Mouse (Mus musculus) embryonic facial prominence, embryonic 14.5 days (tissue): ENCODE data around the gene Sec16a. TPM values are rescaled to one million over a fixed set of nuclear protein-coding genes. Genes with fewer than 3 reads are reported as not detected.

Source experiments
- ATAC-seq: fragments of 200-750 bp; cut with Nextera tagmentation; 2 replicates; pipeline ENCODE4 v1.8.0; 2017; ENCODE audit warnings: low read depth, moderate number of reproducible peaks, moderate TSS enrichment
- DNase-seq: peaks from one replicate; pipeline ENCODE4 v3.0.0-alpha.2; 2015; ENCODE audit warnings: low spot score
- H3K27ac ChIP-seq: fragments of 300-500 bp; sonication (generic); replicated peaks from 2 replicates; pipeline ENCODE4 v1.5.1; 2014; ENCODE audit warnings: low read depth, mild to moderate bottlenecking, low read length, moderate library complexity
- H3K27me3 ChIP-seq: fragments of 300-500 bp; sonication (generic); replicated peaks from 2 replicates; pipeline ENCODE4 v1.6.1; 2014; ENCODE audit warnings: low read length; ENCODE audit not compliant: control insufficient read depth, insufficient read depth
- H3K36me3 ChIP-seq: fragments of 300-500 bp; sonication (generic); 2 replicates; pipeline ENCODE4 v1.6.1; 2014; ENCODE audit warnings: low read length, mixed read lengths; ENCODE audit not compliant: control insufficient read depth, insufficient read depth
- H3K4me1 ChIP-seq: fragments of 300-500 bp; sonication (generic); 2 replicates; pipeline ENCODE4 v1.6.1; 2014; ENCODE audit warnings: antibody characterized with exemption, low read length; ENCODE audit not compliant: control insufficient read depth, insufficient read depth
- H3K4me2 ChIP-seq: fragments of 300-500 bp; sonication (generic); 2 replicates; pipeline ENCODE4 v1.6.1; 2014; ENCODE audit warnings: low read depth, mild to moderate bottlenecking, low read length, moderate library complexity, mixed read lengths
- H3K4me3 ChIP-seq: fragments of 300-500 bp; sonication (generic); 2 replicates; pipeline ENCODE4 v1.5.1; 2014; ENCODE audit warnings: low read depth, mild to moderate bottlenecking, low read length
- H3K9ac ChIP-seq: fragments of 300-500 bp; sonication (generic); 2 replicates; pipeline ENCODE4 v1.6.1; 2014; ENCODE audit warnings: low read depth, mild to moderate bottlenecking, low read length, moderate library complexity, mixed read lengths
- H3K9me3 ChIP-seq: fragments of 300-500 bp; sonication (generic); 2 replicates; pipeline ENCODE4 v1.6.1; 2016; ENCODE audit warnings: low read length; ENCODE audit not compliant: control insufficient read depth
- WGBS: fragments of 180-500 bp; shearing (Covaris S2); extraction: QIAGEN DNeasy Blood & Tissue Kit; methylation state at CpG from one replicate; pipeline ENCODE4 v1.1.7; 2014; 5-methylcytosine and 5-hydroxymethylcytosine counted together
- polyA plus RNA-seq: library from polyadenylated mRNA; unstranded; fragments of >200 nt; fragmentation: Nextera tagmentation; extraction: Ambion mirVana; gene quantifications from 2 replicates; pipeline ENCODE4 v1.2.1, GENCODE M21; 2014

Sec16a gene
- 38.6 and 42.0 TPM in 2 replicates for polyA plus RNA-seq

DNA sequence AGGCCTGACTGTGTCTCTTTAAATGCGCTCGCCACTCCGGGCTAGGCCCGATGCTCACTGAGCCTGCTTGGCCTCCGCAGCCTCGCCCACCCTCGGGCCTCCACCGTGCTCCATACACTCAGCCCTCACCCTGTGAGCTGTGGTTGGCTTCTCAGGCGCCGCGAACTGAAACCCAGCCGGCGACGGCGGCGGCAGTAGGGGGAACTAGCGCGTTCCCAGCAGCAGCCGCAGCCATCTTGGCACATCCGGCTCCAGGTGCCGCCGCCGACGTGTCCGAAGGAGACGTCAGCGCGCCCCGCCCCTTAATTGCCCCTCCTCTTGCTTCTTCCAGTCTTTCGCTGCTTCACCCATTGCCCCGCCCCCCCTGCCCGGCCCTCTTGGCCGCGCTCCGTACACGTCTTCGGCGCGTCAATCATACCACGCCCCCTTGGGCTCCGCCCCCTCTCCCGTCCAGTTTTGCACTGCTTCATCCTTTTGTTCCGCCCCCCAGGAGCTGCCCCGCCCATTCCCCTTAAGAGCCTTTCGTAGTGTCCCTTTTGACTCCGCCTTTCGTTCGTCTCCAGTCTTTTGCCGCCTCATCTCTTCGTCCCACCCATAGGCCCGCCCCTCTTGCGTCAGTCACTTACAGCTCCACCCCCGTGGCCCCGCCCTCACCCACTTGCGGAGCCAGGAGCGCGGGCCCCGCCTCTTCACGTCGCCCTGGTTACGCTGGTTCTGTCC, at the start of gene Sec16a:
Gene Sec16a (minus strand): TSS at position 271 of the 720 bp plus-strand sequence.
- under 1% methylated on average over 51 of the region's 61 CpGs for WGBS
- Histone ChIP-seq H3K27me3 (no peaks in the 10 kb centered on the region), H3K36me3 (peaks cover 20% of the 10 kb centered on the region), H3K4me3 (peak within 1 kb of the TSS; percentile 89), H3K9ac (peak within 1 kb of the TSS; percentile 89), H3K4me1 (peaks cover 16% of the 10 kb centered on the region), H3K9me3 (no peaks in the 10 kb centered on the region), H3K4me2 (peak within 1 kb of the TSS; percentile 77), H3K27ac (peak within 1 kb of the TSS; percentile 90)
- peak; percentile 93 for ATAC-seq
- DNase-seq = peak; percentile 100

DNA sequence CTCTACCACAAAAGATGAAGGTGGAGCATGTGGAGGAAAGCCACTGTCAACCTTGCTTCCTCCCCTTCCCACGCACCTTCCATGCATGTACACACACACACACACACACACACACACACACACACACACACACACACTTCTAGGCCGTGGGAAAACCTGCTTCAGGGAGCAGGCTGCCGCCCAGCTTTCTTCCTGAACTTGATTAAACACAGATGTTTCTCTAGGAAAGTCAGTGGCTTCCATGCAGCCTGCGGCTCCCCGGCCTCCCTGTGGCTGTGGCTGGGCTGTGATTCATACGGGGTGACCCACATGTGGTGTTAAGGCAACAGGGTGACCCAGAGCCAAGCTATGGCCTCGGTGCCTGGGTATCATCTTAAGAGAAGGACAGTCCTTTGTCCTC, 49.4 kb upstream of the Sec16a start:
- no peaks in the 10 kb centered on the region for H3K36me3 ChIP-seq
- no peaks in the 10 kb centered on the region for H3K27me3 ChIP-seq
- 14% methylated on average over 6 of the region's 7 CpGs for WGBS
- DNase-seq (peak; percentile 93), ATAC-seq (peak; percentile 48)
- H3K4me1 ChIP-seq = peaks cover 68% of the 10 kb centered on the region
- no peaks in the 10 kb centered on the region for H3K9me3 ChIP-seq
- peak overlapping the region; percentile 31 for H3K4me2 ChIP-seq
- no peak overlapping the region for H3K9ac ChIP-seq
- H3K27ac ChIP-seq = peak overlapping the region; percentile 74
- no peak overlapping the region for H3K4me3 ChIP-seq

DNA sequence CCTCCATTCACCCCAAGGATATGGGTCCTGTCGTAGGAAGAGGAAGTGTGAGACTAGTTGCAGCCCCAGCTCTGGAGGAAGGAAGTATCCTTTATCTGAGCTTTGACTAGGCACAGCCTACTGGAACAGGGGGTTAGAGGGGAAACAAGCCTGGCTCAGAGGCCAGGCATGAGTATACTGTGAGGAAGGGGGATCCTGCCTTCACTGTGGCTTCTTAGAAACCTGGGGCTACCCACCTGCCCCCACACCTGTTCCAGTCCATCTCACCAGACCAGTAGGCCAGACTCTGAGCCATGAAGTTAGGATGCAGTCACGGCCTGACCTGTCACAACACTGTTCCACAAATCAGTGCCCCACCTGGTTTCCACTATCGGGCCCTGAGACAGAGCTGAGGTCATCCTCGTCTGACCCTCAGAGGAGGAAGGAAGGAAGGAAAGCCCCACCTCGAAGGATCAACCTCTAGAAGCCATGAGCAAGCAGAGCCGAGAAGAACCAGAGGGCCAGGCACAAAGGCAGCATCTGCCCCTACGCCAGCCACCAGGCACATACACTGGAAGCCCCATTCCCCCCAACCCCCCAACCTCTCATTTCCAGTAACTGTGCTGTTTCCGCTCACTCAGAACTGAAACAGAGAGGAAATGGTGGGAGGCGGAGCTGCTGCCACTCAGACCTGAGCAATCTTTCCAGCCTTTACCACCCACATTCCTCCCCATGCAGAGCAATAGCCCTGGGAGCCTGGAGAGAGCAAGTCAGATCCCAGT, 48.2 kb upstream of the Sec16a start:
- Histone ChIP-seq H3K4me2 (peak overlapping the region; percentile 31; the same call in 1 of the 2 replicates), H3K9ac (no peak overlapping the region), H3K36me3 (no peaks in the 10 kb centered on the region), H3K27ac (peak overlapping the region; percentile 74), H3K27me3 (no peaks in the 10 kb centered on the region), H3K9me3 (no peaks in the 10 kb centered on the region), H3K4me1 (peaks cover 80% of the 10 kb centered on the region), H3K4me3 (no peak overlapping the region)
- DNase-seq (peak; percentile 68), ATAC-seq (no peak)
- WGBS = 14% methylated on average over 9 of the region's 9 CpGs

DNA sequence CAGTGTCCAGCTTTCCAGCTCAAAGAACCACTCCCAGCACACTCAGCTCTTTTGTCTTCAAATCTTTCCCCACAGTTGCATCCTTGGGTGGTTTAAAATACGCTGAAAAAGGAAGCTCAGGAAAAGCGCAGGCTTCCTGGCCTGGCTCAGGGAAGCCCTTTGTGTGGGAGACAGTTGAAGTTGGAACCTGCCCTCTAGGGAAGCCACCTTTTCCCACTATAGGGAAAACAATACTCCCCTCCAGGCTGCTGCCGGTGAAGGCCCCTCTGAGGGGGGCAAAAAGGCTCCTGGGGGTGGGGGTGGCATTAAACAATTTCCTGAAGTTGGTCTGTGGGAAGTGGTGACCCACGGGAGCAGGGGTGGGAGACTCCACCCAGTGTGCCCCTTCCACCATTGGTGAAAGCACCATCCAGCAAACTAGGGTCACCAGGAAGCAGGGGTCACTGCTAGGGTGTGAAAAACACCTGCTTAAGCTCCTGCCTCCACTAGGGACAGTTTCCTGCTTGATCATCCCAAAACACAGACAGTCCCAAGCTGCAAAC, 45.8 kb upstream of the Sec16a start:
- ATAC-seq (no peak), DNase-seq (no peak)
- Histone ChIP-seq H3K9ac (no peak overlapping the region; the same call in 1 of the 2 replicates), H3K4me3 (no peak overlapping the region), H3K4me2 (no peak overlapping the region), H3K4me1 (peaks cover 86% of the 10 kb centered on the region), H3K9me3 (no peaks in the 10 kb centered on the region), H3K27ac (peak overlapping the region; percentile 50; the same call in 1 of the 2 replicates), H3K27me3 (no peaks in the 10 kb centered on the region), H3K36me3 (no peaks in the 10 kb centered on the region)
- WGBS = 41% methylated on average over 4 of the region's 4 CpGs

DNA sequence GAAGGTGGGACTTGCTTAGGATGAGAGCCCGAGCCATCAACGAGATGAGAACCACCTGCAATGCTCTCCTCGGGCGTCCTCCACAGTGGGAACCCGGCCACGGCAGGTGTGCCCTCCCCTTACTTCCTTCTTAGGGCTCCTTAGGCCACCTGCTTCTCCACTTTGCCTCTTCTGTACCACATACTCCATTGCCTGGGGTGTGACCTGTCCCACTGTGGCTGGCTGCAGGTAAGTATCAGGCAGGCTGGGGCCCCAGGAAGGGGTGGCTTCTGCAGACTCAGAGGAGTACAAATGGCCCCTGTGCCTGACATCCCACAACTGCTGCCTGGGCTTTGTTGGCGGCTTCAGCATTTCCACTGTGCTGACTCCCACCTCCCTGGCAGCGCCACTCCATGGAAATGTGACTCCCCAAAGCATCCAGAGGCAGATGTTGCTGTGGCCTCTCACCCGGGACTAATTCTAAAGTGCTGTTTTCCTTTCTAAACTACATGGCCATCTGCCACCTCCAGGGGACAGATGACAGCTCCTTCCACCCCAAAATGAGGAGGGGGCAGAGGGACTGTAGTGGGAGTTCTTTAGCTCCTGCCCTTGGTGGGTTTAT, 43.6 kb upstream of the Sec16a start:
- Histone ChIP-seq H3K4me2 (no peak overlapping the region; the same call in 1 of the 2 replicates), H3K27me3 (no peaks in the 10 kb centered on the region), H3K9me3 (no peaks in the 10 kb centered on the region), H3K9ac (peak overlapping the region; percentile 32; the same call in 1 of the 2 replicates), H3K4me1 (peaks cover 71% of the 10 kb centered on the region), H3K4me3 (no peak overlapping the region), H3K36me3 (peaks cover 16% of the 10 kb centered on the region; the same call in 1 of the 2 replicates), H3K27ac (peak overlapping the region; percentile 77; the same call in 1 of the 2 replicates)
- DNase-seq (peak; percentile 78), ATAC-seq (peak; percentile 28)
- 29% methylated on average over 9 of the region's 9 CpGs for WGBS

DNA sequence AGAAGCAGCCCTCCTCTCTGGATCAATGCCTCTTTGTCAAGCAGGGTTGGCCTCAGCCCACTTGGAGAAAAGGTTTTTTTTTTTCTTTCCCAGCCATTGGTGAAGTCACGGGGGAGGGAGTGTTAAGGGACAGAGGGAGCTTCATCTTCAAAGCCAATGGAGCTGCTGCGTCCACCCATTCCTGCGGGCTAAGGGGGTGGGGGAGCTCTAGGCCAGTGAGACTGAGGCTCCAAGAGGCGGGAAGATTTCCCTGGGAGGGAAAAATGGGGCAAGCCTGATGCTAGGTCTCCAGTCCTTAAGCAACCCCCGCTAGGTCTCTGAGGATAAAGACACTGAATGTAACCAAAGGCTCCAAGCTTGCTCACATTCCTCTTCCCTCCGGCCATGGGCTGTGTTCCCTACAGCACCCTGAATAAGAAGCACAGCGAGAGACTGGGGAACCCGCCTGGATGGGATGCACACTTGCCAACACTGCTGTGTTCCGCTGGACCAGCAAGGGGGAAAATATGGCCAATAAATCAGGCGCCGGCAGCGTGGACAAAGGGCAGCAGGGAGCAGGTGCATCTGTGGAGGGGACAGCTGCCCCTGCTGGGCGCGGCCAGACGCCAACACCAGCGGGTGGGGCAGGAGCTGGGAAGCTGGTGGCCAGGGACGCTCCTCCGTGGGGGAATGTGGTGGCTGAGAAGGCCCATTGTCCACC, 42.5 kb upstream of the Sec16a start:
- Histone ChIP-seq H3K36me3 (peaks cover 27% of the 10 kb centered on the region), H3K4me2 (peak overlapping the region; percentile 32; the same call in 1 of the 2 replicates), H3K9me3 (no peaks in the 10 kb centered on the region), H3K27me3 (no peaks in the 10 kb centered on the region), H3K9ac (peak overlapping the region; percentile 40), H3K27ac (peak overlapping the region; percentile 77), H3K4me3 (no peak overlapping the region), H3K4me1 (peaks cover 60% of the 10 kb centered on the region)
- DNase-seq (peak; percentile 76), ATAC-seq (peak; percentile 22; the same call in 1 of the 2 replicates)
- 34% methylated on average over 16 of the region's 18 CpGs for WGBS

DNA sequence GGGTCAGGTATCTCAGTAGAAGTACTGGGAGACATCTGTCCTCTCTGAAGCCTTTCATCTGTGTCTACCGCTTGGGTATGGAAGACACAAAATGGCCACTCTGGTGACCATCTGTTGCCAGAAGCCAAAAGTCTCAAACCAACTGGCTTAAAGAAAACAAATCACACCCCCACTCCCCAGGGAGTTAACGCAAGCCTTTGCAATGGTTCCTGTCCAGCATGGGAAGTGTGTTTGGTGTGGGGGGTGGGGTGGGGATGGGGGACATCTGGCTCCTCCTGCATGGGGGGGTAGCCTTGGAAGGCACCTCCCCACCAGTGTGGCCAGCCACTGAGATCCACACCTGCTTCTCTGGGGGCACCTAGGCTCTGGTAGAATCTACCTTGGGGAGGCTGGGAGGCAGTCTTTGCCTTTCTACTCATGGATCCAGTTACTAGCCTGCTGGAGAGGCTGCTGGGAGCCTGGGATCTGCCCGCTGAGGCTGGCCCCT, 41.9 kb upstream of the Sec16a start:
- H3K27ac ChIP-seq = peak overlapping the region; percentile 77
- H3K4me3 ChIP-seq = no peak overlapping the region
- H3K4me1 ChIP-seq = peaks cover 54% of the 10 kb centered on the region
- H3K27me3 ChIP-seq = no peaks in the 10 kb centered on the region
- peak overlapping the region; percentile 15 for H3K4me2 ChIP-seq
- ATAC-seq (no peak), DNase-seq (no peak)
- WGBS = 11% methylated on average over 3 of the region's 3 CpGs
- H3K9ac ChIP-seq = 0 out of 2 replicates have a peak overlapping the region, but pooled peaks have one; percentile 40
- H3K9me3 ChIP-seq = no peaks in the 10 kb centered on the region
- H3K36me3 ChIP-seq = peaks cover 30% of the 10 kb centered on the region
